Mouse (Mus musculus): Measurements from ENCODE around the gene 1700030K09Rik. TPM values are rescaled to one million over a fixed set of nuclear protein-coding genes. Genes with fewer than 3 reads are reported as not detected.

The 1700030K09Rik gene
- 1 to 10 TPM; 4.6 to 5.4 TPM for total RNA-seq (2021)

DNA sequence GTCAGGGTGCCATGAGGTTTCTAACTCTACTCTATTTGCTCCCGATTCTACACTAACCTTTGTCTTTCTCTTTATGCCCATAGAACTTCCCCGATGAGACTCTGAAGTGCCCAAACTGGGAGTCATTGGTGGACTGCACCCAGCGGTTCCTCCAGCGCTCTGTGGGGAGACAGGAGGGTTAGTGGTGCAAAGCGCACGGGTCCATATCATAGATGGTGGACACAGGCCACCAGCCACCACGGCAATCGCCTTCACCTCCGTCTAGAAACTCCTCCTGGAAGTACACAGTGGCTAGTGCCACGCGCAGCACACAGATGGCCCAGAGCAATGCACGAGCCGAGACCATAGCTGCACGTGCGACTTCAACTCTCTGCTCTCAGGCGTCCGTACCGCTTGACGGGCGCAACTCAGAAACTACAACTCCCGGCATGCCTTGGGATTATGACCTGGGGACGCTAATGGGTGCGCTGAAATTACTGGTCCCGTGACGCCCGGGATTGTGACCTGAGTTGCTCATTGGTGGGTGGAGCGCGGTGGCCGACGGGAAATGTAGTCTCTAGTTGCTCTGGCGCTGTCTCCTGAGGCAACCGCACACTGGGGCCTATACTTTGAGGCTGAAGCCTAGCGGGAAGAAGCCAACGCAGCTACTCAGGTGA, at the start of gene 1700030K09Rik, which contains the start of gene Calr3:
1700030K09Rik (plus strand) TSS at position 543 of the 656 bp plus-strand sequence.
Calr3 (minus strand) TSS at position 533 of the 656 bp plus-strand sequence.
- intact Hi-C loops (cut with DNase I), result no loop called here
- DNase-seq, result peak; percentile 99

DNA sequence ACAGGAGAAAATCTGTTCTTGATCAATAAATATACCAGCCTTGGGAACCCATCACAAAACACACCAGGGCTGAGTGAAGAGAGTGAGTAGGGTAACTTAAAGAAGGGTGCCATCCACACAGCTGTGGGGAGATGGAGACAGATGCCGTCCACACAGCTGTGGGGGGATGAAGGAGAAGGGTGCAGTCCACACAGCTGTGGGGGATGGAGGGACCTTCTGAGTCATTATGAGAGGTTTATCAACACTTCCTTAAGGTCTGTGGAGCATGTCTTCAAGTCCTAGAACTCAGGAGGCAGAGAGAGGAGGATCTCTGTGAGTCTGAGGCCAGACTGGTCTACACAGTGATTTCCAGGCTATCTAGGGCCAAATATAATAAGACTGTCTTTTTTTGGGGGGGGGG, 42.3 kb upstream of the 1700030K09Rik start:
- no peak for DNase-seq
- intact Hi-C loops (cut with DNase I), result no loop called here

DNA sequence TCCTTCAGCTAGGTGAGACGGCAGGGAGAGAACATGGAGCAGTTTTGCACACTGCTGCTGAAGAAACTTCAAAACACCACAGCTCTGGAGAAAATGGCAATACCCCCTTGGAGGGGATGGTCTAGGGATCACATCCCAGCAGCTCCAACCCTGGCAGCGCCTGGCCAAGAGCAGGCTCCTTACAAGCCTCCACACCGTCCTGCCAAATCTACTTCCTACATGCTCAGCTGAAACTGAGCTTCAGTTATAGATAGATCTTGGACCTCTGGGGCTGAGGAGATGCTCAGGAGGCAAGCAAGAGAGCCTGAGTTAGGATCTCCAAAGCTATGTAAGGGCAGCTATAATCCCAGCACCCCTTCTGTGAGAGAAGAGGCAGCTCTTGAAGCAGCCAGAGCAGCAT, 40.7 kb upstream of the 1700030K09Rik start:
- intact Hi-C loops (cut with DNase I), result no loop called here
- no peak for DNase-seq

DNA sequence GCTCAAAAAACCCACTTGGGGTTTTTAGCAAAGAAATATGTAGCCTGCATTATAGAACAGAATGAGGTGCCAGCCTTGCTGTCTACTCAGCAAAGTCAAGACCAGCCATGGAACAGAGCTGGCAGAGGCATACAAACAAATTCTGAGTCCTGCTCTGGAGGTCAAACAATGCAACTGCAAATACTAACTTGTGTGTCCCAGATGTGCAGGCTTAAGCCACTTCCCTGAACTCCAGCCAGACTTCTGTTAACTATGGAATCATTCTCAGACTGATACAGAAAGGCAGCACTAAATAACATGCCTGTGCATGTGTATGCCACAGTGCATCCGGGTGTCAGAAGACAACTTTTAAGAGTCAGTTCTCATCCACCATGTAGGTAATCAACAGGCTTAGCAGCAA, 35.8 kb upstream of the 1700030K09Rik start:
- intact Hi-C loops (cut with DNase I), result no loop called here
- DNase-seq, result no peak

DNA sequence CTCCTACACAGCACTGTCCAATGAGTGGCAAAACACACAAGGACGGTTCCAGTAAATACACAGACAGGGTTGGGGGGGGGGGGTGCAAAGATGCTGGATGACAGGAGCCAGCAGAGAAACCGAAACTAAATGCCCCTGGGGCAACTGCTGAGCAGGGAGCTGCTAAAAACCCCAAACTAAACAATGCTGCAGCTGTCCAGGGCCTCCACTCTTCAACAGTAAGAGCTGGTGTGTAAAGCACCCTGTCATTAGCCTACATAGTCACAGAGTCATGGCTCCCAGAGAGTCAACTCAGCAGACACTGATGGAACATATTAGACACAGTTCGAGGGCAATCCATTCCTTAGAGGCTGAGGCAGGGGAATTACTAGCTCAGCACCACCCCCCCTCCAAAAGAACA, 34.2 kb upstream of the 1700030K09Rik start:
- no peak for DNase-seq
- intact Hi-C loops (cut with DNase I), result no loop called here

DNA sequence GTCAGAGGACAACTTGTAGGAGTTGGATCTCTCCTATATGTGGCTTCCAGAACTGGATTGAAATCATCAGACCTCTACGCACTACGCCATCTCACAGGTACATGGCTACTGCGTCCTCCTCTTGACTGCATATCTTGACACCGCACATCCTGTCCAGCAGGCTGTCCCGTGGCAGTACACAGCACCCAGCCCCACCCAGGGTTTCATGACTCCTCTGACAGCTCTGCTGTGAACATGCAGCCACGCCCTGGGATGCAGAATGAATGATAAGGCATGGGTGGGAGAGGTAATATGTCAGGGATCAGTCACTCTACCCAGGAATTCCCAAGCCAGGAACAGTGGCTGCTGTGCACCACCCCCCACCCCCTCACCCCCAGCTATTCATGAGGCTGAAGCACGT, 29.8 kb upstream of the 1700030K09Rik start:
- no peak for DNase-seq
- intact Hi-C loops (cut with DNase I), result no loop called here

DNA sequence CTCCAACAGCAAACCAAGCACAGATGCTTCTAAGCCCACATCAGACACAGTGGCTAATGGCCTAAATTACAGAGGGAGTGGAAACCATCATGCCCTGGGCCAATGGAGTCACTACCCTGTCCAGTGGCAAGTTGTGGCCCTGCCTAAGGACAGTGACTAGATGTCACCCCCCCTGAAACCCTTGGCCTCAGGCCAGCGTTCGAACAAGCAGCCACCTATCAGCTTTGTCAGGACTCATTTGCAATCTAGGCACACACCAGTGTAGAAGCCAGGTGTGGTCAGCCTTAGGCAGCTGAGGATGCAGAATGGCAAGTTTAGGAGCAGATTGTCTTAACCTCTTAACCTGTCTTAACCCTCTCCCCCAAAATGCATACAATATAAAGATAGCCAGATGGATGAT, 28.4 kb upstream of the 1700030K09Rik start:
- no peak for DNase-seq
- intact Hi-C loops (cut with DNase I), result no loop called here

DNA sequence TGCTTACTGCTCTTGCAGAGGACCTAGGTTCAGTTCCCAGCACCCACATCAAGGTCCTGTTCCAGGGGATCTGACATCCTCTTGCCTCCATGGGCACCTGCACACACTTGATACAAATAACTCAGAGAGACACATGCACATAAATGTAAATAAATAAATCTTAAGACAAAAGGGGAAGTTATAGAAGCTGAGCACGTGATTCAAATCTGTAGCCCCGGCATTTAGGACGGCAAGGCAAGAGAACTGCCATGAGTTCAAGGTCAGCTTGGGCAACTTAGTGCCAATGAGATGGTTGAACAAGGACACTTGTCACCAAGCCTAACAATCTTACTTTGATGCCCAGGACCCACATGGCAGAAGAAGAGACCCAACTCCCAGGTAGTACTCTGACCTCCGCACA, 25.6 kb upstream of the 1700030K09Rik start:
- no peak for DNase-seq
- intact Hi-C loops (cut with DNase I), result no loop called here

DNA sequence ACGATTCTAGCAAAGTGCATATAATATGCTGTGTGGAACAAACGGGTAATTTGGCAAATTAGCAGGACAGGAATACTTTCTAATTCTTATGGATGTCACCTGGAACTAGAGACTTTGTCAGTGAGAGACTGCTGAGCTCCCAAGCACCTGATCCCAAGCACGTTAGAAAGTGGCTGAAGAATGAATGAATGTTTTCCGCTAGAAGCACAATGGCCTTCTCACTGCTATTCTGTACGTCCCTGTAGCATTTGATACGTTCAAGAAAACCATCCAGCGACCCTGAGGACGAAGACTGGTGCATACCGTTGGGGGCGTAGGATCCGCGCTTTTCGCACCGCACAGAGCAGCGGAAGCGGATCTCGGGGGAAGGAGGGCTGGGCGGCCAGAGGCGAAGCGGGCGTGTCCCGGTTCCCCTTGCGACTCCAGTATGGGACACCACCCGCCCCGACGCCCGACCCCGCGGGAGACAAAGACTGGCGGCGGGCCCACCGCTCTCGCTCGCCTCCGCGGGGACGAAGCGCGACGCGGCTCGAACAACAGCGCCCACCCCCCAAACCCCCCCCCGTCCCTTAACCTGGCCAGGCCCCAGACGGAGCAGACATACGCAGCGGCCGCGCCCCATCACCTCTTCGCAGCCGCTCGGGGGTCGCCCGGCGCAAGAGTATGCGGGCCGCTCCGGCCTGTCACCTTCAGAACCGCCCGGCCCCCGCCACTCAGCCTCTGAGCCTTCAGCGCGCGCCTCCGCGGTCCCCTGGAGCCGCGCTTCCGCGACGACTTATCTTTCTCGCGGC, 22.9 kb upstream of the 1700030K09Rik start:
- intact Hi-C loops (cut with DNase I), result loop anchor here (5.0 kb wide), 1 partner anchor 127 kb away; the partner anchor contains the start of gene Med26

DNA sequence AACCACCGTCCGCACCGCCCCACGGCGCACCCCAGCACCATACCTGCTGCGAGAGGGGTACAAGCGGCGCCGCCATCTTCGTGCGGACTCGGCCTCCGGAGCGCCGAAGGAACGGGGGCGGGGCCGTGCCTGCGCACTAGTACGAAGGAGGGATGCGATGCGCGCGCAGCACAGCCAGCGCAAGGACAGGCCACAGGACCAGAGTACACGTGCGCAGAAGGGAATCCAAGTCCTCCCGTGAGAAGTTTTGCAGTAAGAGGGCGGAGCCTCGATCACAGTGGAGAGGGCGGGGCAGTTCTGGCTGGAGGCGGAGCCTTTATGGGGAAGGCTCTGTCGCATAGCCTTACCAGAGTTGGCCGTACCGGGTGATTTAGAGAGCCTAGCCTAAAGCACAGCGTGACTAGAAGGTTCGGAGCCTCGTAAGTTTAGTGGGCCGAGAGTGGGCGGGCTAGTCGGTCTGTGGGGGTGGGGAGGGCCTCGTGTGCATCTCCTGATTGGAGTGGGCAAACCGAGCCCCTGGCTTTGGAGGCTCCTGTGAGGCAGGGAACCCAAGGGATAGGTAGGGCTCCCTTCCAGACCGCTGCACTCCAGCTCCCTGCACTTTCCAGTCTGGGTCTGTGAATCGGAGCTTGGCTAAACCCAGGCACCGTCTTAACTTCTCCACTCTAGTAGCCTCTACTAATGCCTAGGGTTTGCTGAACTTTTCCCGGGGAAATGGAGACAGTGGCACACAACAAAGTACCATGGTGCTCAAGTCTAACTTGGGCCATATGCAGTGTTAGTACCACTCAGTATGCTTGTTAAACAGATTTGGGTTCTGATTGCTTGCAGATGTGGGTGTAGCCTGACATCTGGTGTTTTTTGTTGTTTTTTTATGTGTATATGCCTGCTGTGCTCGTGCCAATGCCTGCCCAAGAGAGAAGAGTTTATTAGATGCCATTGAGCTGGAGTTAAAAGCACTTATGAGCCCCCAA, 22.0 kb upstream of the 1700030K09Rik start, which contains the start of gene Eps15l1:
Eps15l1 (minus strand) TSS at position 99 of the 974 bp plus-strand sequence.
- intact Hi-C loops (cut with DNase I), result loop anchor here (2.0 to 5.0 kb wide), 2 partner anchors 19 to 126 kb away; partner anchors contain the start of gene Med26

More for the DNA sequence above, 22.9 kb upstream of the 1700030K09Rik start:
- DNase-seq, result peak; percentile 61 to 69

DNA sequence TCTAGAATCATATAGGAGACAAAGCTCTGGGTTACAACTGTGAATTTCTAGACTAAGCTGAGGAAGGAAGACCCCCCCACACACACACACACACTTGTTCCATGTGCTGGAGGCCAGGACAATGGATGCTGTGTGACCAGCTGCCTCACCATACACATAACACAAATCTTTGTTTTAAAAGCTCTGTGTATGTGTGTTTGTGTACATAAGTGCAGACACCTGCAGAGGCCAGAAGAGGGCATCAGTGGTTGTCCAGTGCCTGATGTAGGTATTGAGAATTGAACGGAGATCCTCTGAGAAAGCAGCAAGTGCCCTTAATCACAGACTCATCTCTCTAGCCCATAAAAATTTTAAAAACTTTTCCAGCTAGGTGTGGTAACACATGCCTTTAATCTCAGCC, 20.8 kb upstream of the 1700030K09Rik start:
- intact Hi-C loops (cut with DNase I), result loop anchor here (2.0 to 5.0 kb wide), 2 partner anchors 18 to 124 kb away; partner anchors contain the start of gene Med26
- no peak for DNase-seq

More for the DNA sequence above, 22.0 kb upstream of the 1700030K09Rik start, which contains the start of gene Eps15l1:
- peak; percentile 99 to 100 for DNase-seq

DNA sequence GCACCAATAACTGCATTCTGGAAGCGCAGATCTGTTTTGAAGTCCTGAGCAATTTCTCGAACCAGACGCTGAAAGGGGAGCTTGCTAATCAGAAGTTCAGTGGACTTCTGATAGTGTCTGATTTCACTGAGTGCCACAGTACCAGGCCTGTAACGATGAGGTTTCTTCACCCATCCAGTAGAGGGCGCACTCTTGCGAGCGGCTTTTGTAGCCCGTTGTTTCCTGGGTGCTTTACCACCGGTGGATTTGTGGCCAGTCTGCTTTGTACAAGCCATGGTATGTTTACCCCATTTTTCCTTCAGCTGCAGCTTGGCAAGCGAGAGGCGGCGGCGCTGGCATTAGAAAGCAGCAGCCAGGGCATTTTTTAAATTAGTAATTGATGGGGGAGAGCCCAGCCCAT, 14.0 kb upstream of the 1700030K09Rik start:
- DNase-seq, result no peak
- intact Hi-C loops (cut with DNase I), result no loop called here

DNA sequence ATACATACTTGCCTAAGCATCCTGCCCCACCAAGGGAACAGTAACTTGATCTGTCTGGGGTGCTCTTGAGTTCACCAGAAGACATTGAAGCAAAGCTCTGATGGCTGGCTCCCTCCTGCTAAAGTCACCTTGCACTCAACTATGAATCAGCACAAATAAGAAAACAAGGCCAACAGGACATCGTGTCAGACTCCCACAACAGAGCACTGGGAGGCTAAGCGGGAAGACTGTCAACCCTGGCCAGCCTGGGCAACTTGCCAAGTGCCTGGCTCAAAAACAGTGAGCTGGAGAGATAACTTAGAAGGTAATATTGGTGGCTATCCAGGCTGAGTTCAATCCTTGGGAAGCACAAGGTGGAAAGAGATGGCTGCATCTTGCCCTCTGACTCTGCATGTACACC, 8.7 kb upstream of the 1700030K09Rik start:
- peak; percentile 85 to 87 for DNase-seq

DNA sequence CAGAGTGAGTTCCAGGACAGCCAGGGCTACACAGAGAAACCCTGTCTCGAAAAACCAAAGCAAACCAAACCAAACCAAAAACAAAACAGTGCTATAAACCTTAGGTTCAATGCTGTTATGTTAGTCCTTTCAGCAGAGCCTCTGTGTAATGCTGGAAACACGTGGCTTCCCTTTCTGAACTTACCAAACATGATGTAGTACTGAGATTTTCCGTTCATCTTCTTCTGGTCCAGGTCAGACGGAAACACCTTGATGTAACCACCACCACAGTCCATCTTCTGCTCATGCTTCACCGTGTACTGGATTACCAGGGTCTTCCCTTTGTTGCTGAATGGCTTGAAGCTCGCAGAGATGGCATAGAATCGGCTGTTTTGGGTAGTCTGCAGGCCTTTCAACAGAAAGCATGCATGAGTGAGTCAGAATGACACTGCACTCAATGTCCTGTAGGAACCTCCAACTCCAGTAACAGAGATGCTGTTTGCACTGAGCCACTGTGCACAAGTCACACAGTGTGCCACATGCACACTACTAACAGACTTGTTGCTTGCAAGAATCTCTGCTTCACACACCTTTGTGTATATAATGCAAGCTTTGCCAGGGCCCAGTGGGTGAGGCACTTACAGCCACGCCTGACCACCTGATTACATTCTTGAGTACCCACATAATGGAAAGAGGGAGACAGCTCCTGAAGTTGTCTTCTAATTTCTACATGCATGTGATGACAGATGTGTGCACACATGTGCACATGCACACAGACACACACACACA, 5.2 kb upstream of the 1700030K09Rik start:
- DNase-seq, result no peak
- intact Hi-C loops (cut with DNase I), result no loop called here

More for the DNA sequence above, 8.7 kb upstream of the 1700030K09Rik start:
- intact Hi-C loops (cut with DNase I), result no loop called here

DNA sequence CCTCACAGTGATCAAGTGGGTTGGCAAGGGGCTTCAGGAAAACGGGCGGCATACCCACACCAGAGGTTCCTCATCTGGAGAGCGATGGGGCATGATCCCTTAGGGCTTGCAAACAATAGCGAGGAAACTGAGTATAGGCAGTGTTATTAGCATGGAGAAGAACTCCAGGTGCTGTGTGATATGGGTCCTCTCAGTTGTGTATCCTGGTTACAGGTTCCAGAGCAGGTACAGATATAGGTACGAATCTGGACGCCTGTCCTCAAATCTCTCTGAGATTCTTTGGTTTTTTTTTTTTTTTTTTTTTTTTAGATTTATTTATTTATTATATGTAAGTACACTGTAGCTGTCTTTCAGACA, 292 bp downstream of the 1700030K09Rik start:
- intact Hi-C loops (cut with DNase I), result no loop called here
- DNase-seq, result no peak

DNA sequence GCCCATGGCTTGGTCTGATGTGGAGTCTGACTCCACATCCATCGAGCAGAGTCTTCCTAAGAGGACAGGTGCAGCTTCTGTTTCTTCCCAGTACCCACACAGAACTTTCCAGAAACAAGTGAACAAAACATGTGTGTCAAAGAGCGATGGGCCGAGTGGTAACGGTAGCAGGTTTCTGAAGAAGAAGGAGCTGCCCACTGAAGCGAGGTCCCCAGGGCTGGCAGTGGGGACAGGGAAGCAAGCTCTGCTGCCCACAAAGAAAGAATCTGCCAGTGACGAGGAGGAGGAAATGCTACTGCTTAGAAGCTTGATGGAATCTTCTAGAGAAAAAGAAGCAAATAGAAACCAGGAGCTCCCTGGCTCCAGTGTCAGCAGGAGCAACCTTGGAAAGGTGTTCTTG, 1.4 kb downstream of the 1700030K09Rik start:
- intact Hi-C loops (cut with DNase I), result no loop called here
- DNase-seq, result no peak

DNA sequence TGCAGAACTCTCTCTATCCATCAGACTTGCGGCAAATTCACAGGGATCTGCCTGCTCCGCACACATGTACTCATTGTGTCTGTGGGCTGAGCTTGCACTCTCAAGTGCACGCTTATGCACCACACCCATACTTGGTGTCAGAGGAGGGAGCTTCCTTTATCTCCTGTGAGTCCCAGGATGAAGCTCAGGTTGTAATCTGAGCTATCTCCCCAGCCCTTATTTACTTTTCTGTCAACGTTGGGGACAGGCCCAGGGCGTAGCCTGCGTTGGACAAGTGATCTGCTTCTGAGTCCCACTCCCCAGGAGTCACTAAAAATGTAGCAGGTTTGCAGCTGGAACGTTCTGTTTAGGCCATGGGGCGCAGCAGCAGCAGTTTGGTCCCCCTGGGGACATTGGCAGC, 7.8 kb downstream of the 1700030K09Rik start:
- DNase-seq, result no peak
- intact Hi-C loops (cut with DNase I), result no loop called here

DNA sequence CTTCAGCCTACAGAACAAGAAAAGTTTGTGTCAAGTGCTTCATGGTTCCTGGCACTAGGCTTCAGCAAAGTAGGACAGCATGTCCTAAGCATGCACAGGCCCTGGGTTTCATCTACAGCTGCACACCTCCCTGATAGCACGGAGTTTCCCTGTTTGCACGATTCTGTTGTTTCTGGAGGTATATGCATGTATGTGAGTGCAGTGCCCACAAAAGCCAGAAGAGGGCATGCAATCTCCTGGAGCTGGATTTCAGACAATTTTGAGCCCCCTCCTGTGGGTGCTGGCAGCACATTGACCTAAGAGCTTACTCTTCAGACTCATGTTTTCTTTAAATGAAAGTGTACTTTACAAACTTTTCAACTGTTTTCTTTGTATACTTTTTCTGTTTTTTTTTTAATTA, 10.2 kb downstream of the 1700030K09Rik start:
- intact Hi-C loops (cut with DNase I), result no loop called here
- no peak for DNase-seq

DNA sequence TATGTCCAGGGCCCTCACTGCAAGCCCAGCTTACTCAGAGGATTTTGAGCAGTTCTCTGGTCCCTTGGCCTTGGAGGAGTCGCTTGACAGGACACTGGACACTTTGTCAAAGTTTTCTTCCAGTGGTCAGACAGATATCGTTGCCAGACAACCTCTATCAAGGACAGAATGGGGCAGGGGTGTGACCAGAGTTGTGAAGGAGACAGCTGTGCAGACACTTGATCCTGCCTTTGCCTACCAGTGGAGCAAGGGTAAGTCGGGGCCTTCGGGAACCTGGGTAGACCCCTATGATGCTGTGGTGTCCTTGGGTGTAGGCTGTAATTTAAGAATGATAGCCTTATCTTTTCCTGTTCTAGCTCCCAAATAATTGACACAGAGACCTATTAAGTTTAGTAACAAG, 11.6 kb downstream of the 1700030K09Rik start:
- no peak for DNase-seq
- intact Hi-C loops (cut with DNase I), result no loop called here

DNA sequence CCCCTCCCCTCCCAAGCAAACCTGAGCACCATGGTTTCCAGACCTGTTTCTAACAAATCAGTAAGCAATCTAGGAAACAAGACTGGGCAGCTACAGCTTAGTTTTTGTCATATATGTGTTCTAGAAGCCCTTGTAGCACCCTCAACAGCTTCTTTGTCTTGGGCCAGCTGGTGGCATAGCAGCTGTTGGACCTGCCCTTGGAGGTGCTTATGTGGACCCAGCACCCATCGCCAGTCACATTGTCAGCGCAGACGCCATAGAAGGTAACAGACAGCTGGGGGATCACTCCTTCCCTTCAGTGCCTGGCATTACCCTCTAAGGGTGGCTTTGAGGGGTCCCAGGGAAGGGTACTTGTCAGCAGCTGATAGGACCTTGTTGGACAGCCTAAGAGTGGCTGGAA, 14.1 kb downstream of the 1700030K09Rik start:
- intact Hi-C loops (cut with DNase I), result no loop called here

More for the DNA sequence above, 14.1 kb downstream of the 1700030K09Rik start:
- no peak for DNase-seq
